Mouse (Mus musculus) C3H10T1/2 (cell line): Measurements from ENCODE around the gene Sphk2. TPM values are rescaled to one million over a fixed set of nuclear protein-coding genes. Genes with fewer than 3 reads are reported as not detected.

Experiments used
- polyA plus RNA-seq, 2 experiments: library from polyadenylated mRNA; unstranded; fragments of >200 nt; fragmentation: generic; extraction: Trizol; gene quantifications; one replicate each; pipeline ENCODE4 v1.2.1; 2012; ENCODE audit warnings: missing spikeins in 2 of 2

The Sphk2 gene
- polyA plus RNA-seq, result 10 to 100 TPM; 13.6 to 20.8 TPM

DNA sequence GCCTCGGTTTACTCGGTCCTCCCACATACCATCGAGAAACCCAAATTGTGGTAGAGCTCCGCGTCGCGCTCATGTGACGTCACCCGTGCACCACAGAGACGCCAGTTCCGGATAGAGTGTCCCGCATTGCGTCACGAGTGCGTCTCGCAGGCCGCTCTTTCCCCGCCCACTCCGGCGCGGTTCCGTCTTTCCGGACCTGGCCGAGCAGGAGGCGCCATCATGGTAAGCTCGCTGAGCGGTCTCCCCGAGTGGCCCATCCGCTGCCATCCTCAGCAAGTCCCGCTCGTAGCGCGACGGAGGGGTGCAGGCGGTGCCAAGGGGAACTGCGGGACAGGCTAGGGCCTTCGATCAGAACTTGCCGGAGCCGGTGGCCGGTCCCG, at the start of gene Sphk2:
Gene Sphk2 (minus strand): TSS at position 85 of the 380 bp plus-strand sequence.

GRCm38 (mm10) chr7:45725713-45726112, 7.9 kb upstream of the Sphk2 start, which contains the start of gene Spaca4:
Spaca4 (minus strand) TSS chr7:45725813.

DNA sequence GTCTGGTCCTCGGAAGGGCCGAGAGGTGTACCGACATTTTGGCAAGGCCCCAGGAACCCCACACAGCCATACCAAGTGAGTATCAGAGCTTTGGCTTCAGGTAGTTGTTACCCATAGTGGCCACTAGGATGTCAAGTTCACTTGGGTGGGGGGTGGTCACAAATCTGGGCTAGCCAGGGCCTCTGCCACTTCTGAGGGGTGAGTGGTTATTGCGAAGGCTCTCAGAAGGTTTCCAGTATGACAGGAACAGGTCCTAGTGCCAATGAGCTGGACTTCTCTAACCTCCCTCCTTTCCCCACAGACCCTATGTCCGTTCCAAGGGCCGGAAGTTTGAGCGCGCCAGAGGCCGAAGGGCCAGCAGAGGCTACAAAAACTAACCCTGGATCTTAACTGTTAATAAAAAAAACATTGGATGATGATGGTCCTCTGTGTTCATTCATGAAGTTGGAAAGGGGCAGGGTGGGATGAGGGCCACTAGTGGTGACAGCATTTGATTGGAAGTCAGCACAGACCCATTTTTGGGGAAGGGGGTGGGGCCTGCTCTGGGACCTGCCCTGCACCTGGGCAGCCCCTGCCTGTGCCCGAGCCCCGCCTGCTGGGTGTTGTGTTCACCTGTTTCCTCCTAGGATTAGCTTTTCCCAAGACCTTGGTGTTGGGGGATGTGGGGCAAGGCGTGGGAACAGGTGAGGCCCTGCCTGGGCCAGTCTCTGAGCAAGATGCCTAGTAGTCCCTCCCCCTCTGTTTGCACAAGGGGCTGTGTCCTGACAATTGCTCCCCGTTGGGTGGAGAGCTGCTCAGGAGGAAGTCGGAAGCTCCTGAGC, 2.8 kb upstream of the Sphk2 start, which contains the start of gene Fam83e:
Gene Fam83e (plus strand): TSS at position 800 of the 821 bp plus-strand sequence.

GRCm38 (mm10) chr7:45715090-45715708, 2.6 kb downstream of the Sphk2 start, which contains the start of gene Rpl18:
Rpl18 (plus strand) TSS chr7:45715457.

GRCm38 (mm10) chr7:45704730-45705442, 12.9 kb downstream of the Sphk2 start, which contains the start of gene Dbp:
Dbp (plus strand) TSS chr7:45705088.

GRCm38 (mm10) chr7:45699523-45700141, 18.2 kb downstream of the Sphk2 start, which contains the start of gene Car11:
Car11 (plus strand) TSS chr7:45699843.

DNA sequence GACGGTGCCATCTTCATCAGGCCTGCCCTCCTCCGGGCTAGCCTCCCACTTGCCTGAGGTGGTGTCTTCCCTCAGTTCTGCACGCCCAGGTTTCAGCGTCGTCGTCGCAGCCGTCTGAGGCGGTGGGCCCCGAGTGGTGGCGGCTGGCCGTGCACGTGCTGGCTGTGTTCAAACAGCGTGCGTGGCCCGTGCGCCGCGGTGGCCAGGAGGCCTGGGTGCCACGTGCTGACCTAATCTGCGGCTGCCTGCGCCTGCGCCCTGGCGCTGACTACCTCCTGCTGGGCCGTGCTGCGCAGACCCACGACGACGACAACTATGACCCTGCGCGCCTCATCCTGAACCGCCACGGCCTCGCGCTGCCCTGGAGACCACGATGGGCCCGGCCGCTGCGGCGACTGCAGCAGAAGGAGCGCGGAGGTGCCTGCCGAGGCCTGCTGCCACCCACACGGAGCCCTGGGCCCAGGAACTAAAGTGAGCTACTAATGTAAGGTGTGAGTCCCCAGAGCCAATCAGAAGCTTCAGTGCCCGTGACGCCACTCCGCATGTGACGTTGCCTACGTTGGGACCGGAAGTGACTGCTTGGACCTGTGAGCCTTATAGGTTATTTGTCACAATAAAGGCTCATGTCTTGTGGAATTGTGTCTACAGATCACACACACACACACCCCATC, 23.7 kb downstream of the Sphk2 start, which contains the start of gene Sec1:
Gene Sec1 (minus strand): TSS at position 482 of the 671 bp plus-strand sequence.

DNA sequence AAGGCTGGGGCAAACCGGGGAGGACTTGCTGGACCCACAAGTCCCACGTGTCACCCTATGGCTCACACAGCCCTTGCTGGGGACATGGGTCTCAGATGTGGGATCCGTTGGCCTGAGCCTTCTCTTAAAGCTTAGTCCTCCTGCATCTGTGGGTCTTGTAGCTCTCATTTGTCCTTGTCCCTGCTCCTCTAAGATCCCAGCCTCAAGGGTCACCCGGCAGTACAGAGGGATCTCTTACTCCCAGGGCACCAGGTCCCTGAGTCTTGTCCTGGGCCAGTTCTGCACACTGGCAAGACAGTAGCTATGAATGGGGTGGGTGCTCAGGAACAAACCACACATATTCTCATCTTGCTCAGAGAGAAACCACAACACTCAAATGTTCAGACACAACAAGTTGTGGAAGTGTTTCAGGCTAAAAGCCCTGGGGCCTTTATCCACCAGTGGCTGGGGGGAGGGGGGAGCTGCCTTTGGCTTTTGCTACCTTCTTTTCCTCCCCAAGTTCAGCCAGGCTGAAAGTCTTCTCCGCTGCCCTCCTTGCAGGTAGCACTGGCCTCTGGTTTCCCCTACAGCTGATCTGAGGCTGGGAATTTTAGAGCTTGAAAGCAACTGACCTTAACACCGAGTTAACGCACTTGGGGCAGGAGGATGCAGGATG, 34.3 kb downstream of the Sphk2 start, which contains the start of gene Ntn5:
Gene Ntn5 (plus strand): TSS at position 627 of the 655 bp plus-strand sequence.

GRCm38 (mm10) chr7:45666161-45666560, 51.6 kb downstream of the Sphk2 start, which contains the start of gene Fut2:
Fut2 (minus strand) TSS chr7:45666394.

Other genes starting within 250 kb of the Sphk2 start
- gene Tulp2, start 236.1 kb downstream of the Sphk2 start, polyA plus RNA-seq, result 1 to 10 TPM in 1 of 2 experiments, under 1 TPM in 1; 0.09 to 1.7 TPM
- not detected for gene Gm45808, start 231.2 kb downstream of the Sphk2 start, polyA plus RNA-seq
- gene Dhdh, start 229.2 kb downstream of the Sphk2 start, polyA plus RNA-seq, result under 1 TPM; 0.07 to 0.21 TPM
- gene Nucb1, start 207.6 kb downstream of the Sphk2 start, polyA plus RNA-seq, result 100 to 1,000 TPM in 1 of 2 experiments, 10 to 100 TPM in 1; 66.5 to 268 TPM
- 10 to 100 TPM in 1 of 2 experiments, 1 to 10 TPM in 1; 9.1 to 24.6 TPM for gene Ppp1r15a, start 191.7 kb downstream of the Sphk2 start, polyA plus RNA-seq
- gene Plekha4, start 191.7 kb downstream of the Sphk2 start, polyA plus RNA-seq, result 10 to 100 TPM in 1 of 2 experiments, under 1 TPM in 1; 0.27 to 17.6 TPM
- gene Hsd17b14, start 163.1 kb downstream of the Sphk2 start, polyA plus RNA-seq, result 1 to 10 TPM in 1 of 2 experiments, under 1 TPM in 1; 0.71 to 5.8 TPM
- gene Bcat2, start 147.8 kb downstream of the Sphk2 start, polyA plus RNA-seq, result 10 to 100 TPM; 37.7 to 68.6 TPM
- under 1 TPM in 1 of 2 experiments, not detected in 1; 0.27 TPM for gene Fgf21, start 102.5 kb downstream of the Sphk2 start, polyA plus RNA-seq
- gene Fut1, start 100.7 kb downstream of the Sphk2 start, polyA plus RNA-seq, result not detected
- not detected for gene Izumo1, start 96.2 kb downstream of the Sphk2 start, polyA plus RNA-seq
- gene Rasip1, start 90.5 kb downstream of the Sphk2 start, polyA plus RNA-seq, result under 1 TPM; 0.05 to 0.07 TPM
- gene Mamstr, start 78.0 kb downstream of the Sphk2 start, polyA plus RNA-seq, result 1 to 10 TPM in 1 of 2 experiments, under 1 TPM in 1; 0.05 to 1.3 TPM
- under 1 TPM in 1 of 2 experiments, not detected in 1; 0.06 TPM for gene Fut2, start 51.6 kb downstream of the Sphk2 start, polyA plus RNA-seq
- 1 to 10 TPM in 1 of 2 experiments, under 1 TPM in 1; 0.04 to 3.3 TPM for gene Ntn5, start 34.0 kb downstream of the Sphk2 start, polyA plus RNA-seq
- 1 to 10 TPM in 1 of 2 experiments, under 1 TPM in 1; 0.42 to 1.3 TPM for gene Sec1, start 23.6 kb downstream of the Sphk2 start, polyA plus RNA-seq
- gene Car11, start 18.2 kb downstream of the Sphk2 start, polyA plus RNA-seq, result 10 to 100 TPM in 1 of 2 experiments, under 1 TPM in 1; 0.81 to 21.1 TPM
- 10 to 100 TPM; 13.0 to 47.5 TPM for gene Dbp, start 12.9 kb downstream of the Sphk2 start, polyA plus RNA-seq
- gene Rpl18, start 2.5 kb downstream of the Sphk2 start, polyA plus RNA-seq, result 1,000 to 10,000 TPM; 3,564 to 8,503 TPM
- gene Fam83e, start 3.2 kb upstream of the Sphk2 start, polyA plus RNA-seq, result under 1 TPM; 0.05 to 0.09 TPM
- gene Spaca4, start 7.8 kb upstream of the Sphk2 start, polyA plus RNA-seq, result under 1 TPM in 1 of 2 experiments, not detected in 1; 0.12 TPM
- gene Lmtk3, start 65.7 kb upstream of the Sphk2 start, polyA plus RNA-seq, result under 1 TPM; 0.12 to 0.25 TPM
- under 1 TPM; 0.11 to 0.41 TPM for gene Sult2b1, start 66.7 kb upstream of the Sphk2 start, polyA plus RNA-seq
- 100 to 1,000 TPM; 107 to 115 TPM for gene Cyth2, start 96.6 kb upstream of the Sphk2 start, polyA plus RNA-seq
- gene Kcnj14, start 106.8 kb upstream of the Sphk2 start, polyA plus RNA-seq, result under 1 TPM; 0.09 to 0.12 TPM
- gene Grwd1, start 112.9 kb upstream of the Sphk2 start, polyA plus RNA-seq, result 10 to 100 TPM; 21.2 to 84.5 TPM
- gene Kdelr1, start 154.8 kb upstream of the Sphk2 start, polyA plus RNA-seq, result 100 to 1,000 TPM; 128 to 197 TPM
- 1 to 10 TPM in 1 of 2 experiments, under 1 TPM in 1; 0.42 to 2.0 TPM for gene Grin2d, start 160.4 kb upstream of the Sphk2 start, polyA plus RNA-seq
- gene Syngr4, start 178.7 kb upstream of the Sphk2 start, polyA plus RNA-seq, result 1 to 10 TPM in 1 of 2 experiments, under 1 TPM in 1; 0.63 to 2.8 TPM
- gene Tmem143, start 178.9 kb upstream of the Sphk2 start, polyA plus RNA-seq, result 10 to 100 TPM in 1 of 2 experiments, 1 to 10 TPM in 1; 6.6 to 20.6 TPM
- gene Emp3, start 203.4 kb upstream of the Sphk2 start, polyA plus RNA-seq, result 1,000 to 10,000 TPM in 1 of 2 experiments, 100 to 1,000 TPM in 1; 899 to 1,094 TPM
- gene Ccdc114, start 206.1 kb upstream of the Sphk2 start, polyA plus RNA-seq, result under 1 TPM; 0.41 to 0.73 TPM